Mouse (Mus musculus) midbrain, postnatal 0 days (tissue): ENCODE measurements around the gene Hinfp. TPM values are rescaled to one million over a fixed set of nuclear protein-coding genes. Genes with fewer than 3 reads are reported as not detected.
A peak's percentile ranks its signal among the peaks of the same experiment; 100 is the strongest.

Source experiments
- ATAC-seq: fragments of 200-750 bp; cut with Nextera tagmentation; 2 replicates; pipeline ENCODE4 v1.8.0; 2017; ENCODE audit warnings: moderate number of reproducible peaks, mild to moderate bottlenecking, moderate TSS enrichment, moderate library complexity; ENCODE audit not compliant: low FRiP score
- DNase-seq: peaks from one replicate; pipeline ENCODE4 v3.0.0-alpha.2; 2015; ENCODE audit warnings: low spot score
- H3K27ac ChIP-seq: fragments of 300-500 bp; sonication (generic); 2 replicates; pipeline ENCODE4 v1.5.1; 2014; ENCODE audit warnings: low read depth, mild to moderate bottlenecking, low read length, mixed read lengths
- H3K27me3 ChIP-seq: fragments of 300-500 bp; sonication (generic); 2 replicates; pipeline ENCODE4 v1.6.1; 2014; ENCODE audit warnings: low read length, control low read depth, mixed read lengths; ENCODE audit not compliant: insufficient read depth
- H3K36me3 ChIP-seq: fragments of 300-500 bp; sonication (generic); 2 replicates; pipeline ENCODE4 v1.6.1; 2014; ENCODE audit warnings: low read length, control low read depth, mixed read lengths; ENCODE audit not compliant: insufficient read depth
- H3K4me1 ChIP-seq: fragments of 300-500 bp; sonication (generic); 2 replicates; pipeline ENCODE4 v1.6.1; 2014; ENCODE audit warnings: mild to moderate bottlenecking, control low read depth, antibody characterized with exemption, low read length, mixed read lengths; ENCODE audit not compliant: insufficient read depth
- H3K4me2 ChIP-seq: fragments of 300-500 bp; sonication (generic); 2 replicates; pipeline ENCODE4 v1.6.1; 2014; ENCODE audit warnings: low read depth, mild to moderate bottlenecking, low read length, mixed read lengths; ENCODE audit not compliant: poor library complexity, severe bottlenecking
- H3K4me3 ChIP-seq: fragments of 300-500 bp; sonication (generic); 2 replicates; pipeline ENCODE4 v1.5.1; 2014; ENCODE audit warnings: low read depth, mild to moderate bottlenecking, low read length, moderate library complexity
- H3K9ac ChIP-seq: fragments of 300-500 bp; sonication (generic); replicated peaks from 2 replicates; pipeline ENCODE4 v1.6.1; 2014; ENCODE audit warnings: mild to moderate bottlenecking, low read length, moderate library complexity, mixed read lengths; ENCODE audit not compliant: poor library complexity, severe bottlenecking
- H3K9me3 ChIP-seq: fragments of 300-500 bp; sonication (generic); 2 replicates; pipeline ENCODE4 v1.6.1; 2016; ENCODE audit warnings: low read length, control low read depth
- CTCF ChIP-seq: IDR thresholded peaks from 2 replicates; pipeline ENCODE4 v1.5.1; 2016; ENCODE audit warnings: antibody characterized with exemption, mild to moderate bottlenecking
- WGBS: fragments of 180-500 bp; shearing (Covaris S2); extraction: QIAGEN DNeasy Blood & Tissue Kit; methylation state at CpG from one replicate; pipeline ENCODE4 v1.1.7; 2014; 5-methylcytosine and 5-hydroxymethylcytosine counted together
- polyA plus RNA-seq: library from polyadenylated mRNA; unstranded; fragments of >200 nt; fragmentation: Nextera tagmentation; extraction: Ambion mirVana; gene quantifications from 2 replicates; pipeline ENCODE4 v1.2.1, GENCODE M21; 2015
- total RNA-seq: library from RNA; depleted of rRNA; stranded (reverse); fragments of >200 nt; gene quantifications from 2 replicates; pipeline ENCODE4 v1.2.3, GENCODE M21; 2014

The Hinfp gene
- total and polyA plus RNA-seq, 2 experiments from 2014 or later, result 15.2 to 21.8 TPM

- Histone ChIP-seq H3K27ac (no peak overlapping the region), H3K4me1 (peaks cover 17% of the 10 kb centered on the region), H3K36me3 (peaks cover 31% of the 10 kb centered on the region), H3K4me2 (peak overlapping the region; percentile 79), H3K27me3 (no peaks in the 10 kb centered on the region), H3K9ac (peak overlapping the region; percentile 89), H3K9me3 (no peaks in the 10 kb centered on the region), H3K4me3 (peak overlapping the region; percentile 92)
- no peak for DNase-seq
- no peak for ATAC-seq
- 38% methylated on average over 5 of the region's 5 CpGs for WGBS
- no peak for TF ChIP-seq CTCF
Observed at GRCm38 (mm10) chr9:44318076-44318825, 12.8 kb upstream of the Hinfp start.

GRCm38 (mm10) chr9:44317452-44317851 is 12.0 kb upstream of the Hinfp start:
- TF ChIP-seq CTCF, result no peak
- Histone ChIP-seq H3K4me1 (peaks cover 17% of the 10 kb centered on the region), H3K4me2 (peak overlapping the region; percentile 79), H3K9me3 (no peaks in the 10 kb centered on the region), H3K27me3 (no peaks in the 10 kb centered on the region), H3K4me3 (no peak overlapping the region), H3K9ac (peak overlapping the region; percentile 19; the same call in 1 of the 2 replicates), H3K27ac (no peak overlapping the region), H3K36me3 (peaks cover 33% of the 10 kb centered on the region)
- no peak for ATAC-seq
- WGBS, result 63% methylated on average over 4 of the region's 4 CpGs
- DNase-seq, result no peak

GRCm38 (mm10) chr9:44314910-44315309 is 9.4 kb upstream of the Hinfp start:
- no peak overlapping the region for H3K9ac ChIP-seq
- WGBS, result 96% methylated on average over 18 of the region's 18 CpGs
- H3K9me3 ChIP-seq, result no peaks in the 10 kb centered on the region
- H3K27me3 ChIP-seq, result no peaks in the 10 kb centered on the region
- peaks cover 46% of the 10 kb centered on the region for H3K36me3 ChIP-seq
- H3K4me1 ChIP-seq, result peaks cover 17% of the 10 kb centered on the region; the same call in 1 of the 2 replicates
- ATAC-seq, result no peak
- H3K4me3 ChIP-seq, result no peak overlapping the region
- H3K27ac ChIP-seq, result no peak overlapping the region
- no peak overlapping the region for H3K4me2 ChIP-seq
- no peak for TF ChIP-seq CTCF
- no peak for DNase-seq

GRCm38 (mm10) chr9:44314257-44314547 is 8.7 kb upstream of the Hinfp start:
- Histone ChIP-seq H3K4me3 (no peak overlapping the region), H3K36me3 (peaks cover 46% of the 10 kb centered on the region), H3K4me2 (no peak overlapping the region), H3K9me3 (no peaks in the 10 kb centered on the region), H3K27me3 (no peaks in the 10 kb centered on the region), H3K9ac (no peak overlapping the region), H3K27ac (no peak overlapping the region), H3K4me1 (peaks cover 17% of the 10 kb centered on the region; the same call in 1 of the 2 replicates)
- DNase-seq (no peak), ATAC-seq (no peak)
- no peak for TF ChIP-seq CTCF
- WGBS, result 55% methylated on average over 4 of the region's 4 CpGs

- Histone ChIP-seq H3K4me1 (peaks cover 13% of the 10 kb centered on the region; the same call in 1 of the 2 replicates), H3K36me3 (peaks cover 46% of the 10 kb centered on the region), H3K27me3 (no peaks in the 10 kb centered on the region), H3K4me3 (no peak overlapping the region), H3K4me2 (no peak overlapping the region), H3K27ac (no peak overlapping the region), H3K9ac (no peak overlapping the region; the same call in 1 of the 2 replicates), H3K9me3 (no peaks in the 10 kb centered on the region)
- ATAC-seq, result no peak
- DNase-seq, result peak; percentile 47
- TF ChIP-seq CTCF, result no peak
- WGBS, result 68% methylated on average over 19 of the region's 19 CpGs
Observed at GRCm38 (mm10) chr9:44313476-44314256, 8.2 kb upstream of the Hinfp start.
